Mouse (Mus musculus) left cerebral cortex, adult 8-10 months (tissue): ENCODE results near the gene Mrps24. TPM values are rescaled to one million over a fixed set of nuclear protein-coding genes. Genes with fewer than 3 reads are reported as not detected.
A peak's percentile ranks its signal among the peaks of the same experiment; 100 is the strongest.

Source experiments
- DNase-seq, 2 experiments: peaks; one replicate each; pipeline ENCODE4 v3.0.0; 2022; ENCODE audit warnings: low spot score in 2 of 2
- total RNA-seq, 4 experiments: library from RNA; stranded (reverse); gene quantifications; 2 replicates each; pipeline ENCODE4 v1.2.4; 2022

Gene Mrps24
- total RNA-seq, 4 experiments from 2014 or later: 58.0 to 65.8 (median 61.4) TPM

DNA sequence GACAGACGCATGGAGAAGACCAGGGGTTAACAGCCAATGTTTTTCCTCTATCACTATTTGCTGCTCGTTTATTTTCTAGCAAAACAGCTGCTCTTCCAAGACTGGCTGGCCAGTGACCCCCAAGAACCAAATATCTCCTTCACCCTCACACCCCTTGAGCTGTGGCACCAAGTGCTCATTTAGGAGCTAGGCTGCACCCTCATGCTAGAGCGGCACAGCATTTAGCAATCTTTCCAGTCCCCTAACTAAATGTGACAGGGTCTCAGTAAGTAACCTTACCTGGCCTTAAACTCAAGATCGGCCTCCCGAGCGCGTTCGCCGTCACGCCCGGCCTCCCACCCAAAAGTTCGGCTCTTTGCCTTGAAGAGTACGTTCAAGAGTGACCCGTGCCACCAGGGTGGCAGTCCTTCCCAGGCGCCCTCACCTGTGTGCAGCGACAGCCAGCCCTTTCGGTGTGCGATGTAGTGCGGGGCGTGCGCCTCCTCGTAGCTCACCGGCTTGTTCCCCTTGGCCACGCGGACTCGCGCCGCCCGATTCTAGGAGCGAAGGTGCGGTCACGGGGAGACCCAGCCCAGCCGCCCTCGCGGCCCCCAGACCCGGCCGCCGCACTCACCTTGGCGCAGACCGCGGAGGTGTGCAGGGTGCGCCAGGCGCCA lies 8.5 kb downstream of the Mrps24 start:
- peak in 1 of 2 experiments; percentile 35 for DNase-seq

DNA sequence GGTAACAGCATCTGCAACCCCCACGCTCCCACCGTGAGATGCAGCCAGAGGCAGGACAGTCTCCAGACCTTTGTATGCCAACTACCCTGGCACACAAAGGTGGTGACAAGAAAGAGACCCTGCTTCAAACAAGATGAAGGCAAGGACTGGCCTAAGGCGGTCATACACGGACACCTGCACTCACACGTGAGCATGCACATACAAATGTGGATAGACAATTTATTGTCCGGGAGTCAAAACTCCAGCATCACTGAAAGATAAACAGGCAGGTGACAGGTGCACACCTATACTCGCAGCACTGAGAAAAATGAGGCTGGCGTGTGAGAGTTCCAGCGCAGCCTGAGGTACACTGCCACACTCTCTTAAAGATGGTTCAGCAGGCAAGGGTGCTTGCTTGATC lies 9.5 kb downstream of the Mrps24 start:
- DNase-seq: no peak

DNA sequence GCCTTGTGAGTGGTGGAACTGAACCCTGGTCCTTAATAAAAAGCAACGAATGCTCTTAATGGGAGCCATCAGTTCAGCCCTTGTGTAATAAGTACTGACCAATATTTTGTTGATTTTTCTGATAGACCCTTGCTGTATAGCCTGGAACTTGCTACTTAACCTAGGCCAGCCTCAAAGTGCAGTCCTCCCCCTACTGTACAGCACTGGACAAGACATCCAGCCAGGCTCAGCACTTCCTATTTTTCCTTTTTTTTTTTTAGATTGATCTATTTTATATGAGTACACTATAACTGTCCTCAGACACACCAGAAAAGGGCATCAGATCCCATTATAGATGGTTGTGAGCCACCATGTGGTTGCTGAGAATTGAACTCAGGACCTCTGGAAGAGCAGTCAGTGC lies 12.1 kb downstream of the Mrps24 start:
- no peak for DNase-seq

DNA sequence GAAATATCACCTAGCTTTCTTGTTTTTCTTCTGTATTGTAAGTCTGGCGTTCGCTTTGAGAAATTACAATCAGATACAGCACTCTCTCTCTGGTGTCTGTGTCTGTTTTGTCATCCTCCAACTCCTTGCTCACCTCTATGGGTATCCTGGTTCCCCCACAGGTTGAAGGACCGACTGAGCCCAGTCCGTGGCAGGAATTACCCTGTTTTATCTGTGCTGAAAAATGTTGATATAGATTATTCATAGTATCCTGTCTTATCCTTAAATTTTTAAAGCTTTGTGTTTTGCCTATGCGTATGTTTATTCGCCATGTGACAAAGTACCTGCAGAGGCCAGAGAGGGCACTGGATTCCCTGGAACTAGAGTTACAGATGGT lies 12.5 kb downstream of the Mrps24 start:
- DNase-seq: no peak

DNA sequence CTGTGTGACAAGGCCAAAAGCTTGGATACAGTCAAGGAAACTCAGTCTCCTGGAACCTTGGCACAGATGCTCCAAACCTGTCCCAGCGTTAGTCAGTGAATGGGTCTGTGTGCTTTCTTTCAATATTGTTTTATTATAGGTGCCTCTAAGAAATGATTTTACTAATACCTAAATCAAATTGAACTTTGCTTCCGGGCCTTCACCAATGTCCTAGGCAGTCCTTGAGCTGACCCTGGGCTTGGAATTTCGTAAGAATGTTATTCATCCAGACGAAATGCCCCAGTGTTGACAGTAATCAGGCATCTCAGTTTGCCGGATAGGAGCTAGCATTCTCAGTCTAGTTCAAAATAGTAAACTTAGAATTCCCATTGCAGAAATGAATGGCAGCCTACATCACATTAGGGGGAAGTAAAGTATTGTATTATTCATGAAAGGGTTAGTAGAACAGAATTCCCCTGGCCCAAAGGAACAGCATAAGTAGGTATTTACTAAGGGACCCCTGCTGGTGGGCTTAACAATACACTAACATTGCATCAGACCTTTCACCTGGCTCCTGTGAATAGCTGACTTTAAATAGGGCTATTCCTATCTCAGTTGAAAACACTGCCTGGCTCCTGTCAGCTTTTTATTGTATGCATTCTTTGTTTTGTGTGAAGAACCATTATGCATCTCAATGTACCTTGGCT lies 13.1 kb downstream of the Mrps24 start:
- DNase-seq: no peak

GRCm38 (mm10) chr11:5701821-5702220 lies 13.7 kb downstream of the Mrps24 start:
- DNase-seq: no peak

GRCm38 (mm10) chr11:5701300-5701699 lies 14.2 kb downstream of the Mrps24 start:
- no peak for DNase-seq

DNA sequence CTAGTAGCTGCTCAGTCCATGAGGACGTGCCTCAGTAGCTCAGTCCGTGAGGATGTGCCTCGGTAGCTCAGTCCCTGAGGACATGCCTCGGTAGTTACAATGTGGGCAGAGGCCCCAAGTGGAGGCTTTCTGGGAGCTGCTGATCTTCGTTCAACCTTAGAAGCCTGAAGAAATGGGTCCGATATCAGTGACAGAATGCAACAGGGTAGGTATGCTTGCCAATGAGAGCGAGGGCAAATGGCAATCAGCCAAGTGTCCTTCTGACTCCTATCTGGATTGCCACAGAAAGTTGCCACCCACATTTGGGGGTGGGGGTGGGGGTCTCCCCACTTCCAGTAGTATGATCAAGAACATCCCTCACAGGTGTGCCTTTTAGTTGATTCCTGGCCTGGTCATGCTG lies 14.7 kb downstream of the Mrps24 start:
- DNase-seq: no peak

GRCm38 (mm10) chr11:5691775-5692174 lies 23.7 kb downstream of the Mrps24 start:
- no peak for DNase-seq

GRCm38 (mm10) chr11:5684283-5684682 lies 31.2 kb downstream of the Mrps24 start:
- DNase-seq: no peak

GRCm38 (mm10) chr11:5682541-5682940 lies 32.9 kb downstream of the Mrps24 start:
- DNase-seq: no peak

Other genes starting within 250 kb of the Mrps24 start
- gene Xbp1, start 195.0 kb downstream of the Mrps24 start, total RNA-seq: 10 to 100 TPM; 78.5 to 83.1 (median 80.7) TPM
- gene Ccdc117, start 173.5 kb downstream of the Mrps24 start, total RNA-seq: 10 to 100 TPM; 13.0 to 15.0 (median 13.2) TPM
- gene Ankrd36, start 146.0 kb downstream of the Mrps24 start, total RNA-seq: not detected
- 10 to 100 TPM; 71.7 to 74.7 (median 73.3) TPM for gene Urgcp, start 46.7 kb upstream of the Mrps24 start, total RNA-seq
- gene Dbnl, start 72.8 kb upstream of the Mrps24 start, total RNA-seq: 10 to 100 TPM; 59.1 to 73.2 (median 66.7) TPM
- 10 to 100 TPM in 3 of 4 experiments, 1 to 10 TPM in 1; 8.3 to 11.8 (median 10.7) TPM for gene Pgam2, start 88.1 kb upstream of the Mrps24 start, total RNA-seq
- 10 to 100 TPM in 3 of 4 experiments, 1 to 10 TPM in 1; 9.8 to 14.5 (median 13.4) TPM for gene Polm, start 122.3 kb upstream of the Mrps24 start, total RNA-seq
- 10 to 100 TPM; 22.3 to 25.7 (median 24.6) TPM for gene Aebp1, start 146.3 kb upstream of the Mrps24 start, total RNA-seq
- gene Pold2, start 162.6 kb upstream of the Mrps24 start, total RNA-seq: 10 to 100 TPM; 22.1 to 26.9 (median 23.4) TPM
- not detected for gene Myl7, start 183.1 kb upstream of the Mrps24 start, total RNA-seq
- gene Gck, start 234.4 kb upstream of the Mrps24 start, total RNA-seq: 1 to 10 TPM in 3 of 4 experiments, under 1 TPM in 1; 0.81 to 2.3 (median 1.2) TPM
- 10 to 100 TPM; 77.3 to 84.9 (median 82.7) TPM for gene Ykt6, start 240.0 kb upstream of the Mrps24 start, total RNA-seq